Comparison of ENCODE assay signal across 14 mouse cellular contexts in genomic region chr7:66339625-66340024, GRCm38 (mm10). TPM values are rescaled to one million over a fixed set of nuclear protein-coding genes. Genes with fewer than 3 reads are reported as not detected.
DNase-seq lines count a peak whose midpoint lies in the region; ATAC-seq and TF ChIP-seq lines count a peak whose summit lies in the region.
"Had no signal": no experiment of that assay in that cellular context is flagged by ENCODE, and none has a peak within 500 bp of the region (broad histone marks: within the 10 kb centered on the region; RNA-seq: fewer than 3 reads in every experiment).

No protein-coding gene starts in this region.

- no peak overlapping the region for H3K9ac ChIP-seq in liver, postnatal 0 days (replicated peaks)
- H3K9ac ChIP-seq: hindbrain, embryonic 14.5 days; neural tube, embryonic 15.5 days had no signal

- no peak for TF ChIP-seq CTCF in kidney, adult 2 months (conservative IDR thresholded peaks at IDR 0.05; ENCODE audit: insufficient read depth, insufficient read length, low read depth, low read length)
- TF ChIP-seq CTCF in liver, postnatal 0 days (IDR thresholded peaks at IDR 0.05; ENCODE audit: low read depth), result no peak

- peak; percentile 33; the same call in 1 of the 2 replicates for ATAC-seq in liver, postnatal 0 days

- peak; percentile 39; the same call in 1 of the 2 replicates for TF ChIP-seq EP300 in liver, postnatal 0 days (IDR thresholded peaks at IDR 0.05; ENCODE audit: low read depth)

- no peak overlapping the region for H3K4me2 ChIP-seq in liver, postnatal 0 days (ENCODE audit: low read depth, low read length)
- H3K4me2 ChIP-seq: hindbrain, embryonic 14.5 days; neural tube, embryonic 15.5 days had no signal

- DNase-seq in kidney, adult 2 months, result peak; percentile 36
- no peak for DNase-seq in kidney, adult 8-10 months
- DNase-seq in 3T3-L1 (ENCODE audit: low read depth, low spot score), result peak; percentile 86
- DNase-seq in liver, postnatal 0 days, result peak; percentile 10
- DNase-seq in left cerebral cortex, adult 11 months (ENCODE audit: low spot score), result no peak
- DNase-seq in layer of hippocampus, adult 8-10 months (ENCODE audit: low spot score in 2 of 2), result no peak
- no peak for DNase-seq in layer of hippocampus, postnatal 14 days (ENCODE audit: low spot score in 2 of 2)
- DNase-seq: cerebellum, adult 18-20 months had no signal

- no peaks in the 10 kb centered on the region for H3K27me3 ChIP-seq in kidney, adult 2 months (replicated peaks; ENCODE audit: control insufficient read depth, insufficient read depth, low read length)
- no peaks in the 10 kb centered on the region for H3K27me3 ChIP-seq in liver, postnatal 0 days (ENCODE audit: insufficient read depth, low read length)
- H3K27me3 ChIP-seq: neural tube, embryonic 15.5 days had no signal

- H3K4me1 ChIP-seq in kidney, adult 2 months (ENCODE audit: control insufficient read depth, insufficient read depth, low read length), result no peaks in the 10 kb centered on the region; the same call in 1 of the 2 replicates
- H3K4me1 ChIP-seq in brown adipose tissue, adult 24 weeks (ENCODE audit: control insufficient read depth, insufficient read depth, insufficient read length, low read length), result peaks cover 6% of the 10 kb centered on the region; the same call in 1 of the 2 replicates
- peaks cover 2% of the 10 kb centered on the region; the same call in 1 of the 2 replicates for H3K4me1 ChIP-seq in liver, postnatal 0 days (ENCODE audit: insufficient read depth)
- H3K4me1 ChIP-seq: neural tube, embryonic 15.5 days had no signal

- H3K36me3 ChIP-seq in kidney, adult 2 months (ENCODE audit: control insufficient read depth, insufficient read depth, low read length), result no peaks in the 10 kb centered on the region
- H3K36me3 ChIP-seq in liver, postnatal 0 days (replicated peaks; ENCODE audit: insufficient read depth, low read length), result no peaks in the 10 kb centered on the region
- H3K36me3 ChIP-seq: neural tube, embryonic 15.5 days had no signal

- 34% methylated on average over 5 of the region's 5 CpGs for WGBS in kidney, adult 2 months
- 36% methylated on average over 5 of the region's 5 CpGs for WGBS in liver, postnatal 0 days (ENCODE audit: insufficient replicate concordance)

- H3K9me3 ChIP-seq in liver, postnatal 0 days (ENCODE audit: low read length), result no peaks in the 10 kb centered on the region
- H3K9me3 ChIP-seq: neural tube, embryonic 15.5 days had no signal

- no peak for TF ChIP-seq POLR2A in kidney, adult 2 months (IDR thresholded peaks at IDR 0.05; ENCODE audit: low read depth, low read length)

- peak overlapping the region; percentile 65 for H3K27ac ChIP-seq in kidney, adult 2 months (ENCODE audit: insufficient read depth, low read depth, low read length)
- H3K27ac ChIP-seq in brown adipose tissue, adult 24 weeks (replicated peaks; ENCODE audit: low read depth, low read length), result 0 out of 2 replicates have a peak overlapping the region, but pooled peaks have one; percentile 25
- H3K27ac ChIP-seq in liver, postnatal 0 days (ENCODE audit: low read depth), result 0 out of 2 replicates have a peak overlapping the region, but pooled peaks have one; percentile 12
- H3K27ac ChIP-seq: hindbrain, embryonic 14.5 days; neural tube, embryonic 15.5 days had no signal

- no peak overlapping the region for H3K4me3 ChIP-seq in kidney, adult 2 months (ENCODE audit: insufficient read depth, low read depth, low read length)
- H3K4me3 ChIP-seq in brown adipose tissue, adult 24 weeks (ENCODE audit: insufficient read depth, low read depth, low read length), result no peak overlapping the region
- H3K4me3 ChIP-seq in liver, postnatal 0 days (ENCODE audit: low read depth, low read length), result no peak overlapping the region
- H3K4me3 ChIP-seq: neural tube, embryonic 15.5 days had no signal

RNA-seq across cellular contexts. Expression of gene Gm10974, which starts 26.1 kb away (rescaled TPM):
- not detected in 2 replicates for polyA plus RNA-seq in kidney, adult 2 months (2012; rRNA removed)
- polyA plus RNA-seq in brown adipose tissue, adult 24 weeks (2012; ENCODE audit: insufficient read depth, insufficient read length, missing spikeins), result not detected in 2 replicates
- polyA plus RNA-seq in liver, postnatal 0 days (2015; fragmentation: Nextera tagmentation; extraction: Ambion mirVana), result not detected in 2 replicates
- not detected for total RNA-seq in layer of hippocampus, adult 8-10 months (2022)
- total RNA-seq in layer of hippocampus, postnatal 14 days (2021), result not detected
- total RNA-seq: MEL had no signal
- polyA plus RNA-seq: forebrain, embryonic 11.5 days; hindbrain, embryonic 14.5 days; limb, embryonic 14.5 days; neural tube, embryonic 15.5 days had no signal

RNA-seq across cellular contexts. Expression of gene Lrrk1, which starts 48.5 kb away (rescaled TPM):
- 17.3 and 22.3 TPM in 2 replicates for polyA plus RNA-seq in kidney, adult 2 months (2012; rRNA removed)
- 2.1 and 2.5 TPM in 2 replicates for polyA plus RNA-seq in brown adipose tissue, adult 24 weeks (2012; ENCODE audit: insufficient read depth, insufficient read length, missing spikeins)
- 2.6 and 3.0 TPM in 2 replicates for polyA plus RNA-seq in liver, postnatal 0 days (2015; fragmentation: Nextera tagmentation; extraction: Ambion mirVana)
- 1 to 10 TPM; 3.3 to 7.0 (median 4.9) TPM for total RNA-seq in layer of hippocampus, adult 8-10 months (2022)
- total RNA-seq in layer of hippocampus, postnatal 14 days (2021), result 1 to 10 TPM; 2.5 to 3.6 TPM

Comparison
In these comparisons a context has a peak if more than half of its experiments do, and no peak if none do; other contexts are left out.
1. DNase-seq: peak in kidney, adult 2 months (single experiment), 3T3-L1 (single experiment) and liver, postnatal 0 days (single experiment); none in kidney, adult 8-10 months (0 of 2), left cerebral cortex, adult 11 months (single experiment), layer of hippocampus, adult 8-10 months (0 of 2) and layer of hippocampus, postnatal 14 days (0 of 2).
2. H3K27ac ChIP-seq: peak in every context shown above with its lines; median percentile 65 in kidney, adult 2 months; 25 in brown adipose tissue, adult 24 weeks; 12 in liver, postnatal 0 days.